Mouse (Mus musculus) stomach, embryonic 16.5 days (tissue): ENCODE measurements at regions not wholly inside any gene's neighbourhood (a gene's known extent, or its start where the extent isn't known, plus 50 kb on each side); places are given as distances from the start of the nearest gene placed in this dataset.

ENCODE experiments used
- ATAC-seq: fragments of 200-750 bp; cut with Nextera tagmentation; 2 replicates; pipeline ENCODE4 v1.8.0; 2017; ENCODE audit warnings: moderate number of reproducible peaks, moderate TSS enrichment; ENCODE audit not compliant: insufficient read depth, low FRiP score
- H3K27ac ChIP-seq: fragments of 300-500 bp; sonication (generic); 2 replicates; pipeline ENCODE4 v1.5.1; 2014; ENCODE audit warnings: low read length
- H3K27me3 ChIP-seq: fragments of 300-500 bp; sonication (generic); 2 replicates; pipeline ENCODE4 v1.6.1; 2014; ENCODE audit warnings: low read length, control low read depth, mixed read lengths; ENCODE audit not compliant: control insufficient read depth, insufficient read depth
- H3K36me3 ChIP-seq: fragments of 300-500 bp; sonication (generic); 2 replicates; pipeline ENCODE4 v1.6.1; 2014; ENCODE audit warnings: low read length; ENCODE audit not compliant: control insufficient read depth, insufficient read depth
- H3K4me1 ChIP-seq: fragments of 300-500 bp; sonication (generic); 2 replicates; pipeline ENCODE4 v1.6.1; 2014; ENCODE audit warnings: low read length, control low read depth, mixed read lengths; ENCODE audit not compliant: control insufficient read depth, insufficient read depth
- H3K4me2 ChIP-seq: fragments of 300-500 bp; sonication (generic); 2 replicates; pipeline ENCODE4 v1.6.1; 2014; ENCODE audit warnings: low read depth, low read length, mixed read lengths
- H3K4me3 ChIP-seq: fragments of 300-500 bp; sonication (generic); replicated peaks from 2 replicates; pipeline ENCODE4 v1.5.1; 2014; ENCODE audit warnings: mild to moderate bottlenecking, low read length
- H3K9ac ChIP-seq: fragments of 300-500 bp; sonication (generic); 2 replicates; pipeline ENCODE4 v1.6.1; 2014; ENCODE audit warnings: low read length
- H3K9me3 ChIP-seq: fragments of 300-500 bp; sonication (generic); replicated peaks from 2 replicates; pipeline ENCODE4 v1.6.1; 2016; ENCODE audit warnings: low read length, control low read depth; ENCODE audit not compliant: control insufficient read depth
- WGBS: fragments of 180-500 bp; shearing (Covaris S2); extraction: QIAGEN DNeasy Blood & Tissue Kit; methylation state at CpG from one replicate; pipeline ENCODE4 v1.1.7; 2014; 5-methylcytosine and 5-hydroxymethylcytosine counted together

- Histone ChIP-seq H3K27me3 (no peaks in the 10 kb centered on the region), H3K4me2 (no peak overlapping the region), H3K27ac (no peak overlapping the region), H3K4me3 (no peak overlapping the region), H3K36me3 (no peaks in the 10 kb centered on the region), H3K9ac (no peak overlapping the region; the same call in 1 of the 2 replicates), H3K4me1 (peaks cover 2% of the 10 kb centered on the region; the same call in 1 of the 2 replicates), H3K9me3 (0 out of 2 replicates have a peak, but pooled peaks cover 5% of the 10 kb centered on the region)
- ATAC-seq, result no peak
- WGBS, result 71% methylated on average over 15 of the region's 15 CpGs
These were observed 73.4 kb upstream of the Medag start for GRCm38 (mm10) chr5:149338016-149338696.

- no peak overlapping the region for H3K4me3 ChIP-seq
- no peak overlapping the region for H3K4me2 ChIP-seq
- 0 out of 2 replicates have a peak, but pooled peaks cover 2% of the 10 kb centered on the region for H3K9me3 ChIP-seq
- no peaks in the 10 kb centered on the region for H3K36me3 ChIP-seq
- WGBS, result 59% methylated on average over 5 of the region's 5 CpGs
- no peak overlapping the region for H3K27ac ChIP-seq
- ATAC-seq, result no peak
- no peak overlapping the region for H3K9ac ChIP-seq
- no peaks in the 10 kb centered on the region for H3K27me3 ChIP-seq
- H3K4me1 ChIP-seq, result peaks cover 2% of the 10 kb centered on the region; the same call in 1 of the 2 replicates
These were observed 72.9 kb upstream of the Medag start for GRCm38 (mm10) chr5:149338697-149339078.

- WGBS, result 79% methylated on average over 7 of the region's 7 CpGs
- Histone ChIP-seq H3K4me3 (no peak overlapping the region), H3K36me3 (no peaks in the 10 kb centered on the region), H3K27me3 (no peaks in the 10 kb centered on the region), H3K9ac (no peak overlapping the region), H3K4me2 (no peak overlapping the region), H3K27ac (no peak overlapping the region), H3K9me3 (no peaks in the 10 kb centered on the region), H3K4me1 (peaks cover 2% of the 10 kb centered on the region; the same call in 1 of the 2 replicates)
- no peak for ATAC-seq
These were observed 71.2 kb upstream of the Medag start for GRCm38 (mm10) chr5:149340361-149340760.

GRCm38 (mm10) chr5:149341461-149341860 lies 70.1 kb upstream of the Medag start:
- no peaks in the 10 kb centered on the region for H3K4me1 ChIP-seq
- no peak overlapping the region for H3K9ac ChIP-seq
- ATAC-seq, result no peak
- 47% methylated on average over 6 of the region's 6 CpGs for WGBS
- H3K4me3 ChIP-seq, result no peak overlapping the region
- no peak overlapping the region for H3K27ac ChIP-seq
- no peak overlapping the region for H3K4me2 ChIP-seq
- no peaks in the 10 kb centered on the region for H3K9me3 ChIP-seq
- no peaks in the 10 kb centered on the region for H3K27me3 ChIP-seq
- H3K36me3 ChIP-seq, result no peaks in the 10 kb centered on the region

- H3K4me1 ChIP-seq, result no peaks in the 10 kb centered on the region
- no peak overlapping the region for H3K4me3 ChIP-seq
- H3K9me3 ChIP-seq, result no peaks in the 10 kb centered on the region
- no peak overlapping the region for H3K27ac ChIP-seq
- H3K36me3 ChIP-seq, result no peaks in the 10 kb centered on the region
- ATAC-seq, result no peak; the same call in 1 of the 2 replicates
- no peak overlapping the region for H3K4me2 ChIP-seq
- WGBS, result 79% methylated on average over 21 of the region's 21 CpGs
- no peak overlapping the region for H3K9ac ChIP-seq
- no peaks in the 10 kb centered on the region for H3K27me3 ChIP-seq
These were observed 67.7 kb upstream of the Medag start for GRCm38 (mm10) chr5:149343610-149344527.

GRCm38 (mm10) chr5:149344528-149344855 lies 67.1 kb upstream of the Medag start:
- WGBS, result 74% methylated on average over 4 of the region's 4 CpGs
- Histone ChIP-seq H3K4me1 (no peaks in the 10 kb centered on the region), H3K36me3 (no peaks in the 10 kb centered on the region), H3K9ac (no peak overlapping the region), H3K27ac (no peak overlapping the region), H3K27me3 (no peaks in the 10 kb centered on the region), H3K4me3 (no peak overlapping the region), H3K9me3 (no peaks in the 10 kb centered on the region), H3K4me2 (no peak overlapping the region)
- ATAC-seq, result no peak

GRCm38 (mm10) chr5:149345161-149345560 lies 66.4 kb upstream of the Medag start:
- Histone ChIP-seq H3K9ac (no peak overlapping the region), H3K9me3 (no peaks in the 10 kb centered on the region), H3K27ac (no peak overlapping the region), H3K36me3 (no peaks in the 10 kb centered on the region), H3K27me3 (no peaks in the 10 kb centered on the region), H3K4me1 (no peaks in the 10 kb centered on the region), H3K4me2 (no peak overlapping the region), H3K4me3 (no peak overlapping the region)
- ATAC-seq, result no peak
- 85% methylated on average over 6 of the region's 6 CpGs for WGBS

GRCm38 (mm10) chr5:149349685-149350084 lies 61.9 kb upstream of the Medag start:
- Histone ChIP-seq H3K4me2 (no peak overlapping the region), H3K36me3 (no peaks in the 10 kb centered on the region), H3K4me1 (peaks cover 17% of the 10 kb centered on the region), H3K27me3 (no peaks in the 10 kb centered on the region), H3K4me3 (no peak overlapping the region), H3K27ac (no peak overlapping the region), H3K9ac (no peak overlapping the region), H3K9me3 (no peaks in the 10 kb centered on the region)
- 73% methylated on average over 8 of the region's 8 CpGs for WGBS
- no peak for ATAC-seq

- Histone ChIP-seq H3K4me1 (peaks cover 27% of the 10 kb centered on the region), H3K9ac (peak overlapping the region; percentile 12; the same call in 1 of the 2 replicates), H3K4me2 (peak overlapping the region; percentile 25), H3K9me3 (no peaks in the 10 kb centered on the region), H3K27ac (peak overlapping the region; percentile 82), H3K27me3 (no peaks in the 10 kb centered on the region), H3K4me3 (no peak overlapping the region), H3K36me3 (no peaks in the 10 kb centered on the region)
- ATAC-seq, result peak; percentile 84
- WGBS, result 17% methylated on average over 14 of the region's 14 CpGs
These were observed 58.4 kb upstream of the Medag start for GRCm38 (mm10) chr5:149353039-149353655.
